Comparison of ENCODE assay signal across 9 mouse cellular contexts in the genomic region with DNA sequence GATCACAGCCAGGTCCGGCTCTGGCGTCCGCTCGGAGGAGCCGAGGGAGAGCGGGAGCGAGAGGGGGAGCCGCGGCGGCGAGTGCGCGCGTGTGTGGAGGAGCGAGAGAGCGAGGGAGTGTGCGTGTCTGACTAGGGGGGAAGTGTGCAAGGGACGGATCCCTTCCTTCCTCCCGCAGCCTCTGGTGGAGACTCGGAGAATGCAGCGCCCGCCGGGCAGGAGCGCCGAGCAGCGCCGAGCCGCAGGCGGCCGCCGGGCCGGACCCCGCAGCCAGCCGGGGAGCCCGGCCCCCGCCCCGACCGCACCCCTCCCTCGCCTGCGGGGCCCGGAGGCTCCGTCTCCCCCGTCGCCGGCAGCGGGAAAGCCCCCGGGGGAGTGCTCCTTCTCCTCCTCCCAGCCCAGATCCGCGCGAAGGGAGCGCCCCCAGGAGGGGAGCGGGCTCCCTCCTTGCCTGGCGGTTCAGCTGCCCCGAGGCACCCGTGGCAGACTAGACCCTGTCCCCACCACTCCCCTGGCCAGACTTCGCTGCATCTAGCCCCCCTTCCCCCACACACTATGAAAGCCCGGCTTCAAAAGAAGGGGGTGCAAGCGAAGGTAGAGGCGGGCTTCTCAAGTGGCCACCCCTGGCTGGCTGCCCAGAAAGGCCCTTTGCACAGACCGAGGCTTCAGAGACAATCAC. TPM values are rescaled to one million over a fixed set of nuclear protein-coding genes. Genes with fewer than 3 reads are reported as not detected.
A peak's percentile ranks its signal among the peaks of the same experiment; 100 is the strongest.
DNase-seq lines count a peak whose midpoint lies in the region; ATAC-seq and TF ChIP-seq lines count a peak whose summit lies in the region.
"Had no signal": no experiment of that assay in that cellular context is flagged by ENCODE, and none has a peak within 500 bp of the region (broad histone marks: within the 10 kb centered on the region; RNA-seq: fewer than 3 reads in every experiment).

Cdh22 (minus strand) TSS at position 241 of the 679 bp plus-strand sequence.

- ATAC-seq in CD4-positive, CD25-positive, alpha-beta regulatory T cell, adult 4 months = no peak
- ATAC-seq in megakaryocyte-erythroid progenitor cell, adult 5-6 weeks (replicated peaks; ENCODE audit: low FRiP score, low TSS enrichment, poor library complexity, severe bottlenecking) = peak; percentile 58; the same call in 1 of the 2 replicates

- peak; percentile 32; the same call in 1 of the 2 replicates for TF ChIP-seq CTCF in kidney, adult 2 months (conservative IDR thresholded peaks at IDR 0.05; ENCODE audit: insufficient read depth, insufficient read length, low read depth, low read length)

- H3K4me3 ChIP-seq in kidney, adult 2 months (ENCODE audit: insufficient read depth, low read depth, low read length) = peak within 1 kb of the TSS; percentile 41

- H3K27ac ChIP-seq in kidney, adult 2 months (ENCODE audit: insufficient read depth, low read depth, low read length) = no peak within 1 kb of the TSS
- H3K27ac ChIP-seq: macrophage had no signal

- H3K36me3 ChIP-seq in kidney, adult 2 months (ENCODE audit: control insufficient read depth, insufficient read depth, low read length) = no peaks in the 10 kb centered on the region

- 2% methylated on average over 56 of the region's 60 CpGs for WGBS in kidney, adult 2 months

- H3K27me3 ChIP-seq in kidney, adult 2 months (replicated peaks; ENCODE audit: control insufficient read depth, insufficient read depth, low read length) = no peaks in the 10 kb centered on the region; the same call in none of the 2 replicates

- peak; percentile 18 for DNase-seq in CD4-positive, CD25-positive, alpha-beta regulatory T cell, adult 2 months (ENCODE audit: low read depth, low spot score)
- DNase-seq in embryo, embryonic 9.5 days (ENCODE audit: extremely low spot score) = peak; percentile 77
- DNase-seq in heart, adult 18-20 months = peak; percentile 38 to 60
- peak; percentile 13 for DNase-seq in kidney, adult 2 months
- DNase-seq in left cerebral cortex, postnatal 4 days = peak; percentile 76
- peak; percentile 79 for DNase-seq in right cerebral cortex, postnatal 14 days

- intact Hi-C loops in left cerebral cortex, postnatal 4 days (cut with DNase I) = loop anchor here (5.0 kb wide), 1 partner anchor 157 kb away; no protein-coding TSS in a partner anchor

- no peak for TF ChIP-seq POLR2A in kidney, adult 2 months (IDR thresholded peaks at IDR 0.05; ENCODE audit: low read depth, low read length)

- H3K4me1 ChIP-seq in kidney, adult 2 months (ENCODE audit: control insufficient read depth, insufficient read depth, low read length) = no peaks in the 10 kb centered on the region

RNA-seq across cellular contexts. Expression of gene Cdh22, which starts in this region (rescaled TPM):
- polyA plus RNA-seq in CD4-positive, CD25-positive, alpha-beta regulatory T cell, adult 4 months (2017; shearing (Covaris generic)) = not detected
- total RNA-seq in heart, adult 18-20 months (2021) = 1 to 10 TPM in 1 of 2 experiments, under 1 TPM in 1; 0.52 to 1.0 TPM
- 0.05 and 0.19 TPM in 2 replicates for polyA plus RNA-seq in kidney, adult 2 months (2012; rRNA removed)
- 10 to 100 TPM in 1 of 2 experiments, 1 to 10 TPM in 1; 8.3 to 12.3 TPM for total RNA-seq in left cerebral cortex, postnatal 4 days (2021)
- total RNA-seq in megakaryocyte-erythroid progenitor cell, adult 5-6 weeks (2014; fragmentation: Nextera tagmentation) = not detected in 2 replicates
- not detected in 2 replicates for total RNA-seq in megakaryocyte-erythroid progenitor cell, adult 5-6 weeks (2017)
- polyA plus RNA-seq: macrophage had no signal

Comparison
In these comparisons a context has a peak if more than half of its experiments do, and no peak if none do; other contexts are left out.
1. RNA of gene Cdh22 (total RNA-seq): 8.3 to 12.3 TPM in left cerebral cortex, postnatal 4 days; 0.52 to 1.0 TPM in heart, adult 18-20 months and not detected in megakaryocyte-erythroid progenitor cell, adult 5-6 weeks; every median in the first group is over 4 times any median in the second.
2. Peak in DNase-seq and H3K4me3 ChIP-seq in kidney, adult 2 months; RNA of the gene not detected or under 1 TPM.
3. Peak in ATAC-seq in megakaryocyte-erythroid progenitor cell, adult 5-6 weeks; RNA of the gene not detected or under 1 TPM.
4. DNase-seq: peak in every context shown above with its lines; median percentile 79 in right cerebral cortex, postnatal 14 days; 77 in embryo, embryonic 9.5 days; 76 in left cerebral cortex, postnatal 4 days; 49 in heart, adult 18-20 months; 18 in CD4-positive, CD25-positive, alpha-beta regulatory T cell, adult 2 months; 13 in kidney, adult 2 months.